Mouse (Mus musculus) midbrain, postnatal 0 days (tissue): ENCODE data around the gene Cdnf. TPM values are rescaled to one million over a fixed set of nuclear protein-coding genes. Genes with fewer than 3 reads are reported as not detected.

Source experiments
- ATAC-seq: fragments of 200-750 bp; cut with Nextera tagmentation; 2 replicates; pipeline ENCODE4 v1.8.0; 2017; ENCODE audit warnings: moderate number of reproducible peaks, mild to moderate bottlenecking, moderate TSS enrichment, moderate library complexity; ENCODE audit not compliant: low FRiP score
- DNase-seq: peaks from one replicate; pipeline ENCODE4 v3.0.0-alpha.2; 2015; ENCODE audit warnings: low spot score
- H3K27ac ChIP-seq: fragments of 300-500 bp; sonication (generic); 2 replicates; pipeline ENCODE4 v1.5.1; 2014; ENCODE audit warnings: low read depth, mild to moderate bottlenecking, low read length, mixed read lengths
- H3K27me3 ChIP-seq: fragments of 300-500 bp; sonication (generic); 2 replicates; pipeline ENCODE4 v1.6.1; 2014; ENCODE audit warnings: low read length, control low read depth, mixed read lengths; ENCODE audit not compliant: insufficient read depth
- H3K36me3 ChIP-seq: fragments of 300-500 bp; sonication (generic); 2 replicates; pipeline ENCODE4 v1.6.1; 2014; ENCODE audit warnings: low read length, control low read depth, mixed read lengths; ENCODE audit not compliant: insufficient read depth
- H3K4me1 ChIP-seq: fragments of 300-500 bp; sonication (generic); 2 replicates; pipeline ENCODE4 v1.6.1; 2014; ENCODE audit warnings: mild to moderate bottlenecking, control low read depth, antibody characterized with exemption, low read length, mixed read lengths; ENCODE audit not compliant: insufficient read depth
- H3K4me2 ChIP-seq: fragments of 300-500 bp; sonication (generic); 2 replicates; pipeline ENCODE4 v1.6.1; 2014; ENCODE audit warnings: low read depth, mild to moderate bottlenecking, low read length, mixed read lengths; ENCODE audit not compliant: poor library complexity, severe bottlenecking
- H3K4me3 ChIP-seq: fragments of 300-500 bp; sonication (generic); 2 replicates; pipeline ENCODE4 v1.5.1; 2014; ENCODE audit warnings: low read depth, mild to moderate bottlenecking, low read length, moderate library complexity
- H3K9ac ChIP-seq: fragments of 300-500 bp; sonication (generic); replicated peaks from 2 replicates; pipeline ENCODE4 v1.6.1; 2014; ENCODE audit warnings: mild to moderate bottlenecking, low read length, moderate library complexity, mixed read lengths; ENCODE audit not compliant: poor library complexity, severe bottlenecking
- H3K9me3 ChIP-seq: fragments of 300-500 bp; sonication (generic); 2 replicates; pipeline ENCODE4 v1.6.1; 2016; ENCODE audit warnings: low read length, control low read depth
- CTCF ChIP-seq: IDR thresholded peaks from 2 replicates; pipeline ENCODE4 v1.5.1; 2016; ENCODE audit warnings: antibody characterized with exemption, mild to moderate bottlenecking
- WGBS: fragments of 180-500 bp; shearing (Covaris S2); extraction: QIAGEN DNeasy Blood & Tissue Kit; methylation state at CpG from one replicate; pipeline ENCODE4 v1.1.7; 2014; 5-methylcytosine and 5-hydroxymethylcytosine counted together
- polyA plus RNA-seq: library from polyadenylated mRNA; unstranded; fragments of >200 nt; fragmentation: Nextera tagmentation; extraction: Ambion mirVana; gene quantifications from 2 replicates; pipeline ENCODE4 v1.2.1, GENCODE M21; 2015
- total RNA-seq: library from RNA; depleted of rRNA; stranded (reverse); fragments of >200 nt; gene quantifications from 2 replicates; pipeline ENCODE4 v1.2.3, GENCODE M21; 2014

The Cdnf gene
- total and polyA plus RNA-seq, 2 experiments from 2014 or later = 0.23 to 0.55 TPM

- 91% methylated on average over 3 of the region's 3 CpGs for WGBS
- Histone ChIP-seq H3K27me3 (no peaks in the 10 kb centered on the region), H3K4me2 (no peak overlapping the region), H3K9ac (no peak overlapping the region), H3K27ac (no peak overlapping the region), H3K4me1 (no peaks in the 10 kb centered on the region), H3K9me3 (no peaks in the 10 kb centered on the region), H3K36me3 (no peaks in the 10 kb centered on the region), H3K4me3 (no peak overlapping the region)
- ATAC-seq (no peak), DNase-seq (no peak)
- TF ChIP-seq CTCF = peak; percentile 27
Measured at GRCm38 (mm10) chr2:3480239-3480638, 32.6 kb upstream of the Cdnf start.

GRCm38 (mm10) chr2:3489816-3490215, 23.0 kb upstream of the Cdnf start:
- Histone ChIP-seq H3K4me1 (no peaks in the 10 kb centered on the region), H3K36me3 (peaks cover 26% of the 10 kb centered on the region), H3K4me2 (no peak overlapping the region), H3K27ac (no peak overlapping the region), H3K27me3 (no peaks in the 10 kb centered on the region), H3K4me3 (no peak overlapping the region), H3K9me3 (no peaks in the 10 kb centered on the region), H3K9ac (no peak overlapping the region)
- ATAC-seq = no peak
- WGBS = 36% methylated on average over 3 of the region's 3 CpGs
- no peak for DNase-seq
- no peak for TF ChIP-seq CTCF

- no peak for DNase-seq
- Histone ChIP-seq H3K9me3 (no peaks in the 10 kb centered on the region), H3K4me3 (no peak overlapping the region), H3K9ac (no peak overlapping the region), H3K27me3 (no peaks in the 10 kb centered on the region), H3K27ac (no peak overlapping the region), H3K4me2 (no peak overlapping the region), H3K4me1 (no peaks in the 10 kb centered on the region), H3K36me3 (peaks cover 49% of the 10 kb centered on the region)
- no peak for ATAC-seq
- no peak for TF ChIP-seq CTCF
- 92% methylated on average over 3 of the region's 3 CpGs for WGBS
Measured at GRCm38 (mm10) chr2:3493833-3494409, 18.9 kb upstream of the Cdnf start.

GRCm38 (mm10) chr2:3499543-3499942, 13.3 kb upstream of the Cdnf start:
- ATAC-seq (no peak), DNase-seq (no peak)
- TF ChIP-seq CTCF = no peak
- Histone ChIP-seq H3K9me3 (no peaks in the 10 kb centered on the region), H3K36me3 (peaks cover 43% of the 10 kb centered on the region), H3K27me3 (no peaks in the 10 kb centered on the region), H3K4me3 (no peak overlapping the region), H3K27ac (no peak overlapping the region), H3K4me2 (no peak overlapping the region), H3K4me1 (no peaks in the 10 kb centered on the region), H3K9ac (no peak overlapping the region)
- WGBS = 96% methylated on average over 6 of the region's 6 CpGs

- no peak overlapping the region for H3K4me2 ChIP-seq
- 96% methylated on average over 5 of the region's 5 CpGs for WGBS
- no peaks in the 10 kb centered on the region for H3K27me3 ChIP-seq
- ATAC-seq = no peak
- DNase-seq = no peak
- no peak overlapping the region for H3K9ac ChIP-seq
- no peak overlapping the region for H3K27ac ChIP-seq
- H3K4me1 ChIP-seq = no peaks in the 10 kb centered on the region
- H3K4me3 ChIP-seq = no peak overlapping the region
- peak; percentile 17; the same call in 1 of the 2 replicates for TF ChIP-seq CTCF
- H3K9me3 ChIP-seq = no peaks in the 10 kb centered on the region
- H3K36me3 ChIP-seq = peaks cover 41% of the 10 kb centered on the region
Measured at GRCm38 (mm10) chr2:3500886-3501285, 11.9 kb upstream of the Cdnf start.

GRCm38 (mm10) chr2:3512076-3512475, 754 bp upstream of the Cdnf start:
- under 1% methylated on average over 15 of the region's 15 CpGs for WGBS
- Histone ChIP-seq H3K9me3 (no peaks in the 10 kb centered on the region), H3K9ac (peak overlapping the region; percentile 86), H3K4me2 (peak overlapping the region; percentile 91), H3K4me3 (peak overlapping the region; percentile 83), H3K36me3 (peaks cover 20% of the 10 kb centered on the region), H3K27ac (peak overlapping the region; percentile 92), H3K4me1 (peaks cover 3% of the 10 kb centered on the region), H3K27me3 (no peaks in the 10 kb centered on the region)
- ATAC-seq = no peak
- TF ChIP-seq CTCF = no peak
- DNase-seq = peak; percentile 12
